Mouse (Mus musculus) olfactory bulb, adult 2 months (tissue): ENCODE measurements around the gene Vps36.

Source experiments
- CTCF ChIP-seq: fragments of 200-500 bp; IDR thresholded peaks from 2 replicates; pipeline ENCODE4 v1.5.1; 2012; ENCODE audit warnings: low read depth, mild to moderate bottlenecking, low read length, moderate library complexity; ENCODE audit not compliant: insufficient read depth
- POLR2A ChIP-seq: fragments of 200-500 bp; IDR thresholded peaks from 2 replicates; pipeline ENCODE4 v1.6.1; 2012; ENCODE audit warnings: mild to moderate bottlenecking, low read depth, low read length, moderate library complexity; ENCODE audit not compliant: insufficient read depth

- TF ChIP-seq CTCF (no peak), POLR2A (no peak)
These were observed 34.7 kb downstream of the Vps36 start, which contains the start of gene Thsd1 for GRCm38 (mm10) chr8:22227061-22227877.
